Mouse (Mus musculus): ENCODE data around the gene Atrnl1. TPM values are rescaled to one million over a fixed set of nuclear protein-coding genes. Genes with fewer than 3 reads are reported as not detected.

The Atrnl1 gene
- polyA plus RNA-seq, 1 experiment: 12.3 TPM

- Histone ChIP-seq H3K27me3 (ENCODE audit: control insufficient read depth, insufficient read depth, low read length, poor library complexity, severe bottlenecking) (no peaks in the 10 kb centered on the region), H3K4me3 (ENCODE audit: low read depth, low read length) (no peak overlapping the region), H3K4me1 (ENCODE audit: control insufficient read depth, insufficient read depth, low read length) (no peaks in the 10 kb centered on the region), H3K9me3 (replicated peaks; ENCODE audit: control insufficient read depth, insufficient read depth, low read length, poor library complexity, severe bottlenecking) (no peaks in the 10 kb centered on the region), H3K9ac (ENCODE audit: low read depth, poor library complexity, severe bottlenecking) (no peak overlapping the region), H3K36me3 (ENCODE audit: control insufficient read depth, insufficient read depth, low read length, poor library complexity, severe bottlenecking) (no peaks in the 10 kb centered on the region), H3K27ac (ENCODE audit: insufficient read depth, low read length) (no peak overlapping the region)
- TF ChIP-seq CTCF (IDR thresholded peaks at IDR 0.05; ENCODE audit: low read depth, low read length): no peak
- TF ChIP-seq POLR2A (IDR thresholded peaks at IDR 0.05; ENCODE audit: insufficient read depth, low read length): no peak
- TF ChIP-seq EP300 (IDR thresholded peaks at IDR 0.05; ENCODE audit: insufficient read depth, low read depth, low read length): no peak
Measured at GRCm38 (mm10) chr19:57802207-57802606, 191.4 kb downstream of the Atrnl1 start.

GRCm38 (mm10) chr19:57802771-57803482, 192.1 kb downstream of the Atrnl1 start:
- Histone ChIP-seq H3K4me3 (ENCODE audit: low read depth, low read length) (no peak overlapping the region), H3K27me3 (ENCODE audit: control insufficient read depth, insufficient read depth, low read length, poor library complexity, severe bottlenecking) (no peaks in the 10 kb centered on the region), H3K27ac (ENCODE audit: insufficient read depth, low read length) (no peak overlapping the region), H3K36me3 (ENCODE audit: control insufficient read depth, insufficient read depth, low read length, poor library complexity, severe bottlenecking) (no peaks in the 10 kb centered on the region), H3K4me1 (ENCODE audit: control insufficient read depth, insufficient read depth, low read length) (no peaks in the 10 kb centered on the region), H3K9ac (ENCODE audit: low read depth, poor library complexity, severe bottlenecking) (no peak overlapping the region), H3K9me3 (replicated peaks; ENCODE audit: control insufficient read depth, insufficient read depth, low read length, poor library complexity, severe bottlenecking) (no peaks in the 10 kb centered on the region)
- TF ChIP-seq EP300 (IDR thresholded peaks at IDR 0.05; ENCODE audit: insufficient read depth, low read depth, low read length): no peak
- no peak for TF ChIP-seq POLR2A (IDR thresholded peaks at IDR 0.05; ENCODE audit: insufficient read depth, low read length)
- no peak for TF ChIP-seq CTCF (IDR thresholded peaks at IDR 0.05; ENCODE audit: low read depth, low read length)

- no peak overlapping the region for H3K4me3 ChIP-seq (ENCODE audit: low read depth, low read length)
- H3K9me3 ChIP-seq (replicated peaks; ENCODE audit: control insufficient read depth, insufficient read depth, low read length, poor library complexity, severe bottlenecking): no peaks in the 10 kb centered on the region
- H3K27me3 ChIP-seq (ENCODE audit: control insufficient read depth, insufficient read depth, low read length, poor library complexity, severe bottlenecking): no peaks in the 10 kb centered on the region
- TF ChIP-seq POLR2A (IDR thresholded peaks at IDR 0.05; ENCODE audit: insufficient read depth, low read length) (no peak), EP300 (IDR thresholded peaks at IDR 0.05; ENCODE audit: insufficient read depth, low read depth, low read length) (no peak), CTCF (IDR thresholded peaks at IDR 0.05; ENCODE audit: low read depth, low read length) (no peak)
- no peak overlapping the region for H3K27ac ChIP-seq (ENCODE audit: insufficient read depth, low read length)
- no peaks in the 10 kb centered on the region for H3K36me3 ChIP-seq (ENCODE audit: control insufficient read depth, insufficient read depth, low read length, poor library complexity, severe bottlenecking)
- no peaks in the 10 kb centered on the region for H3K4me1 ChIP-seq (ENCODE audit: control insufficient read depth, insufficient read depth, low read length)
- H3K9ac ChIP-seq (ENCODE audit: low read depth, poor library complexity, severe bottlenecking): no peak overlapping the region
Measured at GRCm38 (mm10) chr19:57803483-57803820, 192.6 kb downstream of the Atrnl1 start.

GRCm38 (mm10) chr19:57808363-57808762, 197.5 kb downstream of the Atrnl1 start:
- TF ChIP-seq CTCF (IDR thresholded peaks at IDR 0.05; ENCODE audit: low read depth, low read length): no peak
- TF ChIP-seq POLR2A (IDR thresholded peaks at IDR 0.05; ENCODE audit: insufficient read depth, low read length): no peak
- TF ChIP-seq EP300 (IDR thresholded peaks at IDR 0.05; ENCODE audit: insufficient read depth, low read depth, low read length): no peak
- no peak overlapping the region for H3K9ac ChIP-seq (ENCODE audit: low read depth, poor library complexity, severe bottlenecking)
- H3K27me3 ChIP-seq (ENCODE audit: control insufficient read depth, insufficient read depth, low read length, poor library complexity, severe bottlenecking): no peaks in the 10 kb centered on the region
- H3K4me3 ChIP-seq (ENCODE audit: low read depth, low read length): no peak overlapping the region
- no peaks in the 10 kb centered on the region for H3K4me1 ChIP-seq (ENCODE audit: control insufficient read depth, insufficient read depth, low read length)
- no peak overlapping the region for H3K27ac ChIP-seq (ENCODE audit: insufficient read depth, low read length)
- no peaks in the 10 kb centered on the region for H3K36me3 ChIP-seq (ENCODE audit: control insufficient read depth, insufficient read depth, low read length, poor library complexity, severe bottlenecking)
- H3K9me3 ChIP-seq (replicated peaks; ENCODE audit: control insufficient read depth, insufficient read depth, low read length, poor library complexity, severe bottlenecking): no peaks in the 10 kb centered on the region

GRCm38 (mm10) chr19:57814291-57814690, 203.5 kb downstream of the Atrnl1 start:
- Histone ChIP-seq H3K4me3 (ENCODE audit: low read depth, low read length) (no peak overlapping the region), H3K9me3 (replicated peaks; ENCODE audit: control insufficient read depth, insufficient read depth, low read length, poor library complexity, severe bottlenecking) (no peaks in the 10 kb centered on the region), H3K36me3 (ENCODE audit: control insufficient read depth, insufficient read depth, low read length, poor library complexity, severe bottlenecking) (no peaks in the 10 kb centered on the region), H3K27me3 (ENCODE audit: control insufficient read depth, insufficient read depth, low read length, poor library complexity, severe bottlenecking) (no peaks in the 10 kb centered on the region), H3K9ac (ENCODE audit: low read depth, poor library complexity, severe bottlenecking) (no peak overlapping the region), H3K27ac (ENCODE audit: insufficient read depth, low read length) (no peak overlapping the region), H3K4me1 (ENCODE audit: control insufficient read depth, insufficient read depth, low read length) (no peaks in the 10 kb centered on the region)
- TF ChIP-seq EP300 (IDR thresholded peaks at IDR 0.05; ENCODE audit: insufficient read depth, low read depth, low read length) (no peak), POLR2A (IDR thresholded peaks at IDR 0.05; ENCODE audit: insufficient read depth, low read length) (no peak), CTCF (IDR thresholded peaks at IDR 0.05; ENCODE audit: low read depth, low read length) (no peak)

- no peak overlapping the region for H3K4me3 ChIP-seq (ENCODE audit: low read depth, low read length)
- H3K27ac ChIP-seq (ENCODE audit: insufficient read depth, low read length): no peak overlapping the region
- peak; percentile 51 for TF ChIP-seq CTCF (IDR thresholded peaks at IDR 0.05; ENCODE audit: low read depth, low read length)
- TF ChIP-seq POLR2A (IDR thresholded peaks at IDR 0.05; ENCODE audit: insufficient read depth, low read length): no peak
- TF ChIP-seq EP300 (IDR thresholded peaks at IDR 0.05; ENCODE audit: insufficient read depth, low read depth, low read length): no peak
- no peak overlapping the region for H3K9ac ChIP-seq (ENCODE audit: low read depth, poor library complexity, severe bottlenecking)
- H3K4me1 ChIP-seq (ENCODE audit: control insufficient read depth, insufficient read depth, low read length): no peaks in the 10 kb centered on the region
- no peaks in the 10 kb centered on the region for H3K27me3 ChIP-seq (ENCODE audit: control insufficient read depth, insufficient read depth, low read length, poor library complexity, severe bottlenecking)
- H3K9me3 ChIP-seq (replicated peaks; ENCODE audit: control insufficient read depth, insufficient read depth, low read length, poor library complexity, severe bottlenecking): no peaks in the 10 kb centered on the region
- H3K36me3 ChIP-seq (ENCODE audit: control insufficient read depth, insufficient read depth, low read length, poor library complexity, severe bottlenecking): no peaks in the 10 kb centered on the region
Measured at GRCm38 (mm10) chr19:57816221-57816996, 205.6 kb downstream of the Atrnl1 start.
